In genomic region chr4:120741303-120741702, GRCm38 (mm10) we compare ENCODE assay signal across 11 mouse cellular contexts. TPM values are rescaled to one million over a fixed set of nuclear protein-coding genes. Genes with fewer than 3 reads are reported as not detected.
DNase-seq lines count a peak whose midpoint lies in the region; ATAC-seq and TF ChIP-seq lines count a peak whose summit lies in the region.
"Had no signal": no experiment of that assay in that cellular context is flagged by ENCODE, and none has a peak within 500 bp of the region (broad histone marks: within the 10 kb centered on the region; RNA-seq: fewer than 3 reads in every experiment).

No protein-coding gene starts in this region.

- no peak overlapping the region for H3K27ac ChIP-seq in hindbrain, postnatal 0 days
- H3K27ac ChIP-seq in hindbrain, embryonic 14.5 days, result no peak overlapping the region
- H3K27ac ChIP-seq: forebrain, embryonic 10.5 days had no signal

- no peaks in the 10 kb centered on the region for H3K9me3 ChIP-seq in hindbrain, postnatal 0 days (ENCODE audit: low read length)
- no peaks in the 10 kb centered on the region for H3K9me3 ChIP-seq in hindbrain, embryonic 14.5 days (ENCODE audit: control insufficient read depth, low read length)
- H3K9me3 ChIP-seq: forebrain, embryonic 10.5 days had no signal

- 0 out of 2 replicates have a peak, but pooled peaks have one; percentile 11 for ATAC-seq in hindbrain, postnatal 0 days
- no peak for ATAC-seq in hindbrain, embryonic 14.5 days (ENCODE audit: low FRiP score)

- H3K36me3 ChIP-seq in hindbrain, postnatal 0 days (ENCODE audit: insufficient read depth, low read length), result no peaks in the 10 kb centered on the region
- no peaks in the 10 kb centered on the region for H3K36me3 ChIP-seq in hindbrain, embryonic 14.5 days (replicated peaks; ENCODE audit: control insufficient read depth, insufficient read depth)
- H3K36me3 ChIP-seq: forebrain, embryonic 10.5 days had no signal

- WGBS in hindbrain, postnatal 0 days, result 66% methylated on average over 6 of the region's 6 CpGs
- 66% methylated on average over 6 of the region's 6 CpGs for WGBS in hindbrain, embryonic 14.5 days

- H3K4me2 ChIP-seq in hindbrain, postnatal 0 days (ENCODE audit: low read depth, low read length), result no peak overlapping the region
- H3K4me2 ChIP-seq in hindbrain, embryonic 14.5 days (replicated peaks), result no peak overlapping the region
- H3K4me2 ChIP-seq: lung, embryonic 14.5 days had no signal

- TF ChIP-seq CTCF in hindbrain, postnatal 0 days (IDR thresholded peaks at IDR 0.05; ENCODE audit: low read depth), result no peak

- no peak overlapping the region for H3K4me3 ChIP-seq in hindbrain, postnatal 0 days (ENCODE audit: low read length)
- no peak overlapping the region for H3K4me3 ChIP-seq in hindbrain, embryonic 14.5 days (replicated peaks; ENCODE audit: low read length)
- H3K4me3 ChIP-seq: forebrain, embryonic 10.5 days had no signal

- DNase-seq in adrenal gland, adult (ENCODE audit: inconsistent age in 2 of 2, low spot score in 1 of 2), result peak; percentile 42 to 55
- no peak for DNase-seq in adrenal gland, postnatal 4 days (ENCODE audit: low spot score in 2 of 2)
- peak; percentile 33 for DNase-seq in hindbrain, postnatal 0 days (ENCODE audit: low spot score)
- no peak for DNase-seq in hindbrain, embryonic 14.5 days (ENCODE audit: low spot score)
- peak; percentile 33 for DNase-seq in retina, postnatal 1 day
- DNase-seq in retina, embryonic 14.5 days (ENCODE audit: low spot score), result no peak
- peak; percentile 40 for DNase-seq in layer of hippocampus, adult 9-11 months
- DNase-seq in embryo, embryonic 9.5 days (ENCODE audit: extremely low spot score), result no peak
- DNase-seq: kidney, adult 2 months; lung, embryonic 14.5 days had no signal

- H3K4me1 ChIP-seq in hindbrain, postnatal 0 days (ENCODE audit: insufficient read depth, low read length), result no peaks in the 10 kb centered on the region
- H3K4me1 ChIP-seq in hindbrain, embryonic 14.5 days (replicated peaks; ENCODE audit: control insufficient read depth, insufficient read depth, low read length), result no peaks in the 10 kb centered on the region

- H3K27me3 ChIP-seq in hindbrain, postnatal 0 days (ENCODE audit: insufficient read depth, low read length), result 0 out of 2 replicates have a peak, but pooled peaks cover 4% of the 10 kb centered on the region
- H3K27me3 ChIP-seq in hindbrain, embryonic 14.5 days (ENCODE audit: control insufficient read depth, insufficient read depth, low read length), result peaks cover 11% of the 10 kb centered on the region

- no peak overlapping the region for H3K9ac ChIP-seq in hindbrain, postnatal 0 days (replicated peaks; ENCODE audit: low read length)
- no peak overlapping the region for H3K9ac ChIP-seq in hindbrain, embryonic 14.5 days
- H3K9ac ChIP-seq: lung, embryonic 14.5 days had no signal

RNA-seq across cellular contexts. Expression of gene Kcnq4, which starts 7.1 kb away (rescaled TPM):
- total RNA-seq in adrenal gland, postnatal 4 days (2021), result 1 to 10 TPM; 5.6 to 6.5 TPM
- total RNA-seq in hindbrain, postnatal 0 days (2014; rRNA removed), result 12.4 and 13.9 TPM in 2 replicates
- 4.9 and 5.0 TPM in 2 replicates for polyA plus RNA-seq in hindbrain, postnatal 0 days (2015; fragmentation: Nextera tagmentation; extraction: Ambion mirVana)
- polyA plus RNA-seq in hindbrain, embryonic 14.5 days (2014; fragmentation: Nextera tagmentation; extraction: Ambion mirVana), result 6.2 and 6.4 TPM in 2 replicates

Comparison
In these comparisons a context has a peak if more than half of its experiments do, and no peak if none do; other contexts are left out.
1. DNase-seq: peak in adrenal gland, adult (2 of 2), hindbrain, postnatal 0 days (single experiment), retina, postnatal 1 day (single experiment) and layer of hippocampus, adult 9-11 months (single experiment); none in adrenal gland, postnatal 4 days (0 of 2), hindbrain, embryonic 14.5 days (single experiment), retina, embryonic 14.5 days (single experiment) and embryo, embryonic 9.5 days (single experiment).